Mouse (Mus musculus) NIH3T3 (cell line): ENCODE measurements around the gene BC049762.
A peak's percentile ranks its signal among the peaks of the same experiment; 100 is the strongest.

Experiments
- DNase-seq: peaks from one replicate; pipeline ENCODE4 v3.0.0-alpha.2; 2012; ENCODE audit warnings: low read depth

Gene BC049762

GRCm38 (mm10) chr11:51262342-51263285 is at the start of gene BC049762:
Gene BC049762 (minus strand): TSS chr11:51263046.
- DNase-seq, result peak; percentile 99

- DNase-seq, result no peak
Observed at GRCm38 (mm10) chr11:51311846-51312245, 49.0 kb upstream of the BC049762 start.

GRCm38 (mm10) chr11:51308306-51308705 is 45.5 kb upstream of the BC049762 start:
- peak; percentile 48 for DNase-seq

- no peak for DNase-seq
Observed at GRCm38 (mm10) chr11:51303981-51304553, 41.2 kb upstream of the BC049762 start.

- no peak for DNase-seq
Observed at GRCm38 (mm10) chr11:51302396-51302795, 39.5 kb upstream of the BC049762 start.

- no peak for DNase-seq
Observed at GRCm38 (mm10) chr11:51298691-51299090, 35.8 kb upstream of the BC049762 start.

- no peak for DNase-seq
Observed at GRCm38 (mm10) chr11:51295742-51296141, 32.9 kb upstream of the BC049762 start.

GRCm38 (mm10) chr11:51293956-51294530 is 31.2 kb upstream of the BC049762 start:
- no peak for DNase-seq

- no peak for DNase-seq
Observed at GRCm38 (mm10) chr11:51290066-51290955, 27.5 kb upstream of the BC049762 start.

- DNase-seq, result peak; percentile 71
Observed at GRCm38 (mm10) chr11:51289564-51290041, 26.8 kb upstream of the BC049762 start, which contains the start of gene Col23a1. Gene Col23a1 (plus strand): TSS chr11:51289920.

- no peak for DNase-seq
Observed at GRCm38 (mm10) chr11:51274418-51274817, 11.6 kb upstream of the BC049762 start.

GRCm38 (mm10) chr11:51265326-51265725 is 2.5 kb upstream of the BC049762 start:
- peak; percentile 63 for DNase-seq

- peak; percentile 83 for DNase-seq
Observed at GRCm38 (mm10) chr11:51264352-51264751, 1.5 kb upstream of the BC049762 start.

GRCm38 (mm10) chr11:51263286-51263831 is 513 bp upstream of the BC049762 start:
- peak; percentile 85 for DNase-seq

- DNase-seq, result no peak
Observed at GRCm38 (mm10) chr11:51261680-51262219, 1.1 kb downstream of the BC049762 start, which contains the start of gene Clk4. Gene Clk4 (plus strand): TSS chr11:51261730.

GRCm38 (mm10) chr11:51257006-51257405 is 5.8 kb downstream of the BC049762 start:
- DNase-seq, result no peak

GRCm38 (mm10) chr11:51242897-51243296 is 19.9 kb downstream of the BC049762 start:
- peak; percentile 11 for DNase-seq

GRCm38 (mm10) chr11:51234626-51235025 is 28.2 kb downstream of the BC049762 start:
- DNase-seq, result no peak

GRCm38 (mm10) chr11:51227104-51227503 is 35.7 kb downstream of the BC049762 start:
- peak; percentile 72 for DNase-seq

- DNase-seq, result peak; percentile 33
Observed at GRCm38 (mm10) chr11:51220308-51220707, 42.5 kb downstream of the BC049762 start, which contains the start of gene Gm12569. Gene Gm12569 (plus strand): TSS chr11:51220473.
